Mouse (Mus musculus) heart, postnatal 0 days (tissue): ENCODE data around the gene Dctpp1.

Source experiments
- CTCF ChIP-seq: IDR thresholded peaks from 2 replicates; pipeline ENCODE4 v1.5.1; 2016; ENCODE audit warnings: antibody characterized with exemption, control low read depth, low read depth
- EP300 ChIP-seq: IDR thresholded peaks from 2 replicates; pipeline ENCODE4 v1.6.1; 2016; ENCODE audit warnings: antibody characterized with exemption, low read depth

DNA sequence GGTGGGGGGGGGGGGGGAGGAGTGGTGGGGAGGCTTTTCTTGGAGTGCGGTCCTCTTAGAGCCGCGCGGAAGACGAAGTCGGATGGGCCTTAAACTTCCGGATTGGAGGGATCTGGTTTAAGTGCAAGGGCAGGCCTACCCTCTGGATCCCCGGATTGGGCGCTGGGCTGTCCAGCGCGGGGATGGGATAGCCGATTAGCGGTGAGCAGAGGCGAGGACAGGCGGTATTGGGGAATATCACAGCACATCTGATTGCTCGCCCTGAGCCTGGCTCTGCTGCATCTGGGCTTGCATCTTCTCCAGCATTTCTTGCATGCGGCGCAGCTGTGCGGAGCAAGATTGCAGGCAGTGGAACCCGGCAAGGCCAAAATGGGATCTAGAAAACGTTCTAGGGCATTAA is 46.0 kb downstream of the Dctpp1 start:
- no peak for TF ChIP-seq EP300
- TF ChIP-seq CTCF: no peak
